Mouse (Mus musculus) midbrain, postnatal 0 days (tissue): ENCODE results near the gene Actl10. TPM values are rescaled to one million over a fixed set of nuclear protein-coding genes. Genes with fewer than 3 reads are reported as not detected.
A peak's percentile ranks its signal among the peaks of the same experiment; 100 is the strongest.

Experiments
- ATAC-seq: fragments of 200-750 bp; cut with Nextera tagmentation; 2 replicates; pipeline ENCODE4 v1.8.0; 2017; ENCODE audit warnings: moderate number of reproducible peaks, mild to moderate bottlenecking, moderate TSS enrichment, moderate library complexity; ENCODE audit not compliant: low FRiP score
- DNase-seq: peaks from one replicate; pipeline ENCODE4 v3.0.0-alpha.2; 2015; ENCODE audit warnings: low spot score
- H3K27ac ChIP-seq: fragments of 300-500 bp; sonication (generic); 2 replicates; pipeline ENCODE4 v1.5.1; 2014; ENCODE audit warnings: low read depth, mild to moderate bottlenecking, low read length, mixed read lengths
- H3K27me3 ChIP-seq: fragments of 300-500 bp; sonication (generic); 2 replicates; pipeline ENCODE4 v1.6.1; 2014; ENCODE audit warnings: low read length, control low read depth, mixed read lengths; ENCODE audit not compliant: insufficient read depth
- H3K36me3 ChIP-seq: fragments of 300-500 bp; sonication (generic); 2 replicates; pipeline ENCODE4 v1.6.1; 2014; ENCODE audit warnings: low read length, control low read depth, mixed read lengths; ENCODE audit not compliant: insufficient read depth
- H3K4me1 ChIP-seq: fragments of 300-500 bp; sonication (generic); 2 replicates; pipeline ENCODE4 v1.6.1; 2014; ENCODE audit warnings: mild to moderate bottlenecking, control low read depth, antibody characterized with exemption, low read length, mixed read lengths; ENCODE audit not compliant: insufficient read depth
- H3K4me2 ChIP-seq: fragments of 300-500 bp; sonication (generic); 2 replicates; pipeline ENCODE4 v1.6.1; 2014; ENCODE audit warnings: low read depth, mild to moderate bottlenecking, low read length, mixed read lengths; ENCODE audit not compliant: poor library complexity, severe bottlenecking
- H3K4me3 ChIP-seq: fragments of 300-500 bp; sonication (generic); 2 replicates; pipeline ENCODE4 v1.5.1; 2014; ENCODE audit warnings: low read depth, mild to moderate bottlenecking, low read length, moderate library complexity
- H3K9ac ChIP-seq: fragments of 300-500 bp; sonication (generic); replicated peaks from 2 replicates; pipeline ENCODE4 v1.6.1; 2014; ENCODE audit warnings: mild to moderate bottlenecking, low read length, moderate library complexity, mixed read lengths; ENCODE audit not compliant: poor library complexity, severe bottlenecking
- H3K9me3 ChIP-seq: fragments of 300-500 bp; sonication (generic); 2 replicates; pipeline ENCODE4 v1.6.1; 2016; ENCODE audit warnings: low read length, control low read depth
- CTCF ChIP-seq: IDR thresholded peaks from 2 replicates; pipeline ENCODE4 v1.5.1; 2016; ENCODE audit warnings: antibody characterized with exemption, mild to moderate bottlenecking
- WGBS: fragments of 180-500 bp; shearing (Covaris S2); extraction: QIAGEN DNeasy Blood & Tissue Kit; methylation state at CpG from one replicate; pipeline ENCODE4 v1.1.7; 2014; 5-methylcytosine and 5-hydroxymethylcytosine counted together
- polyA plus RNA-seq: library from polyadenylated mRNA; unstranded; fragments of >200 nt; fragmentation: Nextera tagmentation; extraction: Ambion mirVana; gene quantifications from 2 replicates; pipeline ENCODE4 v1.2.1, GENCODE M21; 2015
- total RNA-seq: library from RNA; depleted of rRNA; stranded (reverse); fragments of >200 nt; gene quantifications from 2 replicates; pipeline ENCODE4 v1.2.3, GENCODE M21; 2014

Gene Actl10
- total and polyA plus RNA-seq, 2 experiments from 2014 or later = 0.16 TPM; not detected in 1

GRCm38 (mm10) chr2:154570666-154571065, 19.1 kb downstream of the Actl10 start:
- no peaks in the 10 kb centered on the region for H3K27me3 ChIP-seq
- H3K4me2 ChIP-seq = peak overlapping the region; percentile 99; the same call in 1 of the 2 replicates
- ATAC-seq (no peak), DNase-seq (no peak)
- no peaks in the 10 kb centered on the region for H3K9me3 ChIP-seq
- no peak overlapping the region for H3K27ac ChIP-seq
- 56% methylated on average over 4 of the region's 4 CpGs for WGBS
- no peaks in the 10 kb centered on the region for H3K36me3 ChIP-seq
- H3K9ac ChIP-seq = no peak overlapping the region
- 0 out of 2 replicates have a peak, but pooled peaks cover 5% of the 10 kb centered on the region for H3K4me1 ChIP-seq
- no peak for TF ChIP-seq CTCF
- no peak overlapping the region for H3K4me3 ChIP-seq

- H3K9ac ChIP-seq = no peak overlapping the region
- ATAC-seq (no peak), DNase-seq (no peak)
- no peak for TF ChIP-seq CTCF
- H3K4me2 ChIP-seq = no peak overlapping the region
- no peak overlapping the region for H3K4me3 ChIP-seq
- H3K9me3 ChIP-seq = no peaks in the 10 kb centered on the region
- no peaks in the 10 kb centered on the region for H3K36me3 ChIP-seq
- WGBS = 85% methylated on average over 4 of the region's 4 CpGs
- H3K27me3 ChIP-seq = no peaks in the 10 kb centered on the region
- no peak overlapping the region for H3K27ac ChIP-seq
- H3K4me1 ChIP-seq = 0 out of 2 replicates have a peak, but pooled peaks cover 5% of the 10 kb centered on the region
These were observed 19.7 kb downstream of the Actl10 start for GRCm38 (mm10) chr2:154571266-154571665.

- H3K9me3 ChIP-seq = no peaks in the 10 kb centered on the region
- DNase-seq (no peak), ATAC-seq (no peak)
- no peak overlapping the region for H3K9ac ChIP-seq
- H3K27ac ChIP-seq = no peak overlapping the region
- H3K4me1 ChIP-seq = 0 out of 2 replicates have a peak, but pooled peaks cover 5% of the 10 kb centered on the region
- no peaks in the 10 kb centered on the region for H3K36me3 ChIP-seq
- no peaks in the 10 kb centered on the region for H3K27me3 ChIP-seq
- no peak overlapping the region for H3K4me2 ChIP-seq
- WGBS = 85% methylated on average over 8 of the region's 8 CpGs
- TF ChIP-seq CTCF = no peak
- H3K4me3 ChIP-seq = no peak overlapping the region
These were observed 20.4 kb downstream of the Actl10 start for GRCm38 (mm10) chr2:154571976-154572375.

GRCm38 (mm10) chr2:154572996-154573395, 21.4 kb downstream of the Actl10 start:
- ATAC-seq (no peak), DNase-seq (no peak)
- Histone ChIP-seq H3K4me1 (peaks cover 9% of the 10 kb centered on the region; the same call in 1 of the 2 replicates), H3K4me3 (no peak overlapping the region), H3K9me3 (no peaks in the 10 kb centered on the region), H3K4me2 (no peak overlapping the region), H3K27me3 (no peaks in the 10 kb centered on the region), H3K27ac (no peak overlapping the region), H3K36me3 (no peaks in the 10 kb centered on the region), H3K9ac (no peak overlapping the region)
- no peak for TF ChIP-seq CTCF
- 74% methylated on average over 3 of the region's 3 CpGs for WGBS

DNA sequence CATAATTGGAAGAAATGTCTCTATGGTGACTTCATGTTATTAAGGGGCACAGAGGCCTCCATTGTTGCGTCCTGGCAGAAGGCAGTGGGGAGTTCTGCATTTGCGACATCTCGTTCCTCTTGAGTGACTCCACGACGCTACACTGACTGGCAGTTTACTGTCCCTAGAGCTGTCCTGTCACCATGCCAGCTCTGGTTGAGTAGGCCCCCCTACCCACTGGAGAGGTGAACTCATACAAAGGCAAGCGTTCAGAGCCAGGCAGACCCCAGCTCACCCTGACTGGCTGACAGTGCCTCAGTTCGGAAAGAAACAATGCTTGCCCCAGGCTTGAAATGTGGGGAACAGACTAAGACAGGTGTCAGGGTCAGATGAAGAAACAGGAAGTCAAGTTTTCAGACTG, 22.7 kb downstream of the Actl10 start:
- TF ChIP-seq CTCF = no peak
- 41% methylated on average over 7 of the region's 7 CpGs for WGBS
- Histone ChIP-seq H3K36me3 (no peaks in the 10 kb centered on the region), H3K27ac (no peak overlapping the region), H3K4me1 (peaks cover 5% of the 10 kb centered on the region; the same call in 1 of the 2 replicates), H3K4me2 (no peak overlapping the region), H3K9me3 (no peaks in the 10 kb centered on the region), H3K4me3 (no peak overlapping the region), H3K9ac (no peak overlapping the region), H3K27me3 (no peaks in the 10 kb centered on the region)
- DNase-seq (peak; percentile 62), ATAC-seq (no peak)

- Histone ChIP-seq H3K4me2 (no peak overlapping the region), H3K4me3 (no peak overlapping the region), H3K9ac (no peak overlapping the region), H3K4me1 (peaks cover 4% of the 10 kb centered on the region; the same call in 1 of the 2 replicates), H3K27ac (no peak overlapping the region; the same call in 1 of the 2 replicates), H3K9me3 (no peaks in the 10 kb centered on the region), H3K27me3 (no peaks in the 10 kb centered on the region), H3K36me3 (no peaks in the 10 kb centered on the region)
- 23% methylated on average over 12 of the region's 12 CpGs for WGBS
- DNase-seq (no peak), ATAC-seq (no peak)
- no peak for TF ChIP-seq CTCF
These were observed 25.5 kb downstream of the Actl10 start for GRCm38 (mm10) chr2:154576876-154577743.
